Comparison of ENCODE assay signal across 14 mouse cellular contexts in the genomic region with DNA sequence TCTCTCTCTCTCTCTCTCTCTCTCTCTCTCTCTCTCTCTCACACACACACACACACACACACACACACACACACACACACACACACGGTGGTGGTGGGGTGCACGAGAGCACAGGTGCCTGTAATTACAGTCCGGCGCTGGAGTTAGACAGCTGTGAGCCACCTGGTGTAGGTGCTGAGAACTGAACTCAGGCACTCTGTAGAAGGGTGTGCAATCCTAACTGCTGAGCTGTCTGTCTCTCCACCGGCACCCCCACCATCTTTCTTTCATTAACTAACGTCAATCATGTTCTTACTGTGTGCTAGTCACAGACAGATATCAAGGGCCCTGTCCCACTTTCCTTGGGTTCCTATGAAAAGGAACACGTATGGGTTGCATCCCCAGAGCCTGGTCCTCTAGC.
A peak's percentile ranks its signal among the peaks of the same experiment; 100 is the strongest.
DNase-seq lines count a peak whose midpoint lies in the region; ATAC-seq and TF ChIP-seq lines count a peak whose summit lies in the region.
"Had no signal": no experiment of that assay in that cellular context is flagged by ENCODE, and none has a peak within 500 bp of the region (broad histone marks: within the 10 kb centered on the region; RNA-seq: fewer than 3 reads in every experiment).

No protein-coding gene starts in this region.

- no peak overlapping the region for H3K9ac ChIP-seq in MEL (ENCODE audit: control insufficient read depth, low read depth, low read length, poor library complexity, severe bottlenecking)
- H3K9ac ChIP-seq: hindbrain, embryonic 14.5 days; limb, embryonic 15.5 days; midbrain, embryonic 13.5 days had no signal

- no peaks in the 10 kb centered on the region for H3K36me3 ChIP-seq in MEL (ENCODE audit: control insufficient read depth in 1 of 2, insufficient read depth in 2 of 2, low read length in 2 of 2)
- H3K36me3 ChIP-seq: limb, embryonic 15.5 days; midbrain, embryonic 13.5 days had no signal

- H3K9me3 ChIP-seq in MEL (replicated peaks; ENCODE audit: insufficient read depth, low read length) = no peaks in the 10 kb centered on the region
- H3K9me3 ChIP-seq: limb, embryonic 15.5 days; midbrain, embryonic 13.5 days had no signal

- TF ChIP-seq EP300 in MEL (IDR thresholded peaks at IDR 0.05; ENCODE audit: low read depth in 1 of 2, low read length in 2 of 2) = no peak

- peak; percentile 70 for DNase-seq in heart, adult 11 months
- no peak for DNase-seq in heart, adult 9 months (ENCODE audit: low spot score in 2 of 2)
- DNase-seq in 3T3-L1 (ENCODE audit: low read depth, low spot score) (peak; percentile 34), MEL (ENCODE audit: low read depth, low spot score) (peak; percentile 6)
- peak; percentile 52 for DNase-seq in thymus, postnatal 0 days (ENCODE audit: low spot score)
- DNase-seq in Muller cell, postnatal 12 days (ENCODE audit: inconsistent ontology term) = no peak
- DNase-seq: cerebellum, adult 8-10 months; gastrocnemius, postnatal 25 days; retina, postnatal 1 day had no signal

- no peak; the same call in 1 of the 2 replicates for TF ChIP-seq RAD21 in MEL (IDR thresholded peaks at IDR 0.05; ENCODE audit: low read depth, low read length)

- H3K27me3 ChIP-seq in MEL (ENCODE audit: control insufficient read depth in 1 of 2, insufficient read depth in 2 of 2, low read length in 2 of 2) = peaks cover 0 to 10% of the 10 kb centered on the region in 2 experiments
- H3K27me3 ChIP-seq: limb, embryonic 15.5 days; midbrain, embryonic 13.5 days; Patski had no signal

- no peaks in the 10 kb centered on the region for H3K4me1 ChIP-seq in MEL (ENCODE audit: control insufficient read depth in 1 of 2, insufficient read depth in 2 of 2, low read length in 2 of 2)

- H3K27ac ChIP-seq in MEL (ENCODE audit: control insufficient read depth, low read depth, low read length) = no peak overlapping the region
- H3K27ac ChIP-seq: hindbrain, embryonic 14.5 days; limb, embryonic 15.5 days; midbrain, embryonic 13.5 days had no signal

- H3K4me3 ChIP-seq in MEL (ENCODE audit: control insufficient read depth in 1 of 2, insufficient read depth in 1 of 2, low read depth in 2 of 2, low read length in 2 of 2) = no peak overlapping the region
- H3K4me3 ChIP-seq: limb, embryonic 15.5 days; midbrain, embryonic 13.5 days had no signal

- no peaks in the 10 kb centered on the region for H3K79me2 ChIP-seq in MEL (ENCODE audit: control insufficient read depth, insufficient read depth, low read length, poor library complexity)

- ATAC-seq in megakaryocyte-erythroid progenitor cell, adult 5-6 weeks (replicated peaks; ENCODE audit: low FRiP score, low TSS enrichment, poor library complexity, severe bottlenecking) = no peak
- ATAC-seq: midbrain, embryonic 13.5 days; Patski had no signal

- no peak for TF ChIP-seq POLR2A in MEL (IDR thresholded peaks at IDR 0.05; ENCODE audit: control insufficient read depth in 1 of 2, insufficient read depth in 1 of 2, low read depth in 1 of 2, low read length in 2 of 2, poor library complexity in 1 of 2)

- TF ChIP-seq CTCF in MEL (IDR thresholded peaks at IDR 0.05 in 2 of 3, conservative IDR thresholded peaks at IDR 0.05 in 1 of 3; ENCODE audit: control insufficient read depth in 1 of 3, insufficient read depth in 1 of 3, low read depth in 2 of 3, low read length in 3 of 3, poor library complexity in 1 of 3, severe bottlenecking in 1 of 3) = no peak

TF ChIP-seq in MEL, 35 proteins besides CTCF, POLR2A, EP300 and RAD21:
- no peak for TF ChIP-seq ZC3H11A (IDR thresholded peaks at IDR 0.05; ENCODE audit: low read depth, low read length)
- TF ChIP-seq CHD1 (IDR thresholded peaks at IDR 0.05; ENCODE audit: low read depth, low read length) = no peak
- no peak for TF ChIP-seq MYB (IDR thresholded peaks at IDR 0.05; ENCODE audit: low read depth, low read length)
- no peak for TF ChIP-seq NELFE (IDR thresholded peaks at IDR 0.05; ENCODE audit: low read depth, low read length)
- TF ChIP-seq USF1 (IDR thresholded peaks at IDR 0.05; ENCODE audit: low read depth, low read length) = no peak
- no peak for TF ChIP-seq SMC3 (IDR thresholded peaks at IDR 0.05; ENCODE audit: low read depth, low read length)
- TF ChIP-seq GATA1 (IDR thresholded peaks at IDR 0.05; ENCODE audit: low read depth, low read length) = no peak
- no peak for TF ChIP-seq USF2 (IDR thresholded peaks at IDR 0.05; ENCODE audit: borderline replicate concordance in 1 of 2, insufficient read depth in 1 of 2, low read depth in 1 of 2, low read length in 2 of 2)
- no peak for TF ChIP-seq SIN3A (IDR thresholded peaks at IDR 0.05; ENCODE audit: low read length)
- no peak for TF ChIP-seq MAX (IDR thresholded peaks at IDR 0.05; ENCODE audit: low read length)
- TF ChIP-seq ETS1 (IDR thresholded peaks at IDR 0.05; ENCODE audit: low read depth, low read length) = no peak
- no peak for TF ChIP-seq ELF1 (IDR thresholded peaks at IDR 0.05; ENCODE audit: low read depth, low read length)
- TF ChIP-seq KAT2A (conservative IDR thresholded peaks at IDR 0.05; ENCODE audit: low read depth, low read length) = no peak
- TF ChIP-seq ZMIZ1 (IDR thresholded peaks at IDR 0.05; ENCODE audit: low read depth, low read length) = no peak
- TF ChIP-seq NRF1 (IDR thresholded peaks at IDR 0.05; ENCODE audit: insufficient read depth, low read depth, low read length, poor library complexity, severe bottlenecking) = no peak
- TF ChIP-seq MAZ (IDR thresholded peaks at IDR 0.05; ENCODE audit: low read depth, low read length) = no peak
- no peak for TF ChIP-seq JUND (IDR thresholded peaks at IDR 0.05; ENCODE audit: low read depth, low read length)
TF ChIP-seq in MEL: peak in this region for 0.

Comparison
In these comparisons a context has a peak if more than half of its experiments do, and no peak if none do; other contexts are left out.
1. DNase-seq: peak in heart, adult 11 months (single experiment), 3T3-L1 (single experiment), MEL (single experiment) and thymus, postnatal 0 days (single experiment); none in heart, adult 9 months (0 of 2) and Muller cell, postnatal 12 days (single experiment).